Mouse (Mus musculus): ENCODE data around the gene Wdr45. TPM values are rescaled to one million over a fixed set of nuclear protein-coding genes. Genes with fewer than 3 reads are reported as not detected.
"Not testable (repeated sequence)": the region's sequence is repeated elsewhere in the genome, so short reads cannot be mapped to it uniquely, and the experiment has no call there.

Gene Wdr45
- polyA plus RNA-seq, 1 experiment from 2014 or later: 15.2 TPM

- DNase-seq (ENCODE audit: low spot score) (no peak), ATAC-seq (replicated peaks; ENCODE audit: low FRiP score) (no peak; the same call in none of the 2 replicates)
- H3K4me3 ChIP-seq (ENCODE audit: low read depth, low read length): peak overlapping the region; percentile 71; the same call in 1 of the 2 replicates
- H3K36me3 ChIP-seq (ENCODE audit: control insufficient read depth, insufficient read depth, low read length): no peaks in the 10 kb centered on the region
- H3K9ac ChIP-seq (ENCODE audit: low read depth, low read length): no peak overlapping the region
- no peaks in the 10 kb centered on the region for H3K9me3 ChIP-seq (ENCODE audit: control insufficient read depth, low read length)
- 41% methylated on average over 6 of the region's 6 CpGs for WGBS
- H3K4me1 ChIP-seq (replicated peaks; ENCODE audit: control insufficient read depth, insufficient read depth, low read length): no peaks in the 10 kb centered on the region
- H3K4me2 ChIP-seq: peak overlapping the region; percentile 48; the same call in 1 of the 2 replicates
- no peaks in the 10 kb centered on the region for H3K27me3 ChIP-seq (replicated peaks; ENCODE audit: control insufficient read depth, insufficient read depth, low read length)
- H3K27ac ChIP-seq (ENCODE audit: low read depth, low read length): no peak overlapping the region
These were observed 17.6 kb upstream of the Wdr45 start for GRCm38 (mm10) chrX:7696520-7696919.

- Histone ChIP-seq H3K9ac (ENCODE audit: low read depth, low read length) (peak within 1 kb of the TSS; percentile 70), H3K36me3 (ENCODE audit: control insufficient read depth, insufficient read depth, low read length) (no peaks in the 10 kb centered on the region), H3K4me1 (replicated peaks; ENCODE audit: control insufficient read depth, insufficient read depth, low read length) (no peaks in the 10 kb centered on the region), H3K27ac (ENCODE audit: low read depth, low read length) (peak within 1 kb of the TSS; percentile 48), H3K9me3 (ENCODE audit: control insufficient read depth, low read length) (no peaks in the 10 kb centered on the region), H3K4me3 (ENCODE audit: low read depth, low read length) (peak within 1 kb of the TSS; percentile 71), H3K4me2 (peak within 1 kb of the TSS; percentile 72), H3K27me3 (replicated peaks; ENCODE audit: control insufficient read depth, insufficient read depth, low read length) (no peaks in the 10 kb centered on the region)
- peak; percentile 63 for DNase-seq (ENCODE audit: low spot score)
- 4% methylated on average over 33 of the region's 33 CpGs for WGBS
- ATAC-seq (replicated peaks; ENCODE audit: low FRiP score): peak; percentile 94
These were observed 17.2 kb upstream of the Wdr45 start, which contains the start of gene Gpkow for GRCm38 (mm10) chrX:7696954-7697381. TSS of gene Gpkow (plus strand) at chrX:7697131.

- Histone ChIP-seq H3K4me2 (peak overlapping the region; percentile 60), H3K4me3 (ENCODE audit: low read depth, low read length) (peak overlapping the region; percentile 44)
- not testable (repeated sequence) for H3K27me3 ChIP-seq (replicated peaks; ENCODE audit: control insufficient read depth, insufficient read depth, low read length); H3K4me1 ChIP-seq (replicated peaks; ENCODE audit: control insufficient read depth, insufficient read depth, low read length); H3K9me3 ChIP-seq (ENCODE audit: control insufficient read depth, low read length); H3K9ac ChIP-seq (ENCODE audit: low read depth, low read length); H3K36me3 ChIP-seq (ENCODE audit: control insufficient read depth, insufficient read depth, low read length); DNase-seq (ENCODE audit: low spot score); H3K27ac ChIP-seq (ENCODE audit: low read depth, low read length)
- ATAC-seq (replicated peaks; ENCODE audit: low FRiP score): peak; percentile 39; the same call in 1 of the 2 replicates
- 19% methylated on average over 5 of the region's 12 CpGs for WGBS
These were observed 384 bp upstream of the Wdr45 start for GRCm38 (mm10) chrX:7713764-7714134.

- WGBS: 8% methylated on average over 1 of the region's 1 CpGs
These were observed 1.9 kb downstream of the Wdr45 start for GRCm38 (mm10) chrX:7716058-7716457.

GRCm38 (mm10) chrX:7721514-7722281 lies 7.6 kb downstream of the Wdr45 start, which contains the start of gene Gm45208:
TSS of gene Gm45208 (plus strand) at chrX:7722245.
- DNase-seq (ENCODE audit: low spot score) (peak; percentile 78), ATAC-seq (replicated peaks; ENCODE audit: low FRiP score) (peak; percentile 89)
- H3K4me1 ChIP-seq (replicated peaks; ENCODE audit: control insufficient read depth, insufficient read depth, low read length): peaks cover 3% of the 10 kb centered on the region; the same call in 1 of the 2 replicates
- no peaks in the 10 kb centered on the region; the same call in 1 of the 2 replicates for H3K36me3 ChIP-seq (ENCODE audit: control insufficient read depth, insufficient read depth, low read length)
- no peaks in the 10 kb centered on the region for H3K9me3 ChIP-seq (ENCODE audit: control insufficient read depth, low read length)
- peak within 1 kb of the TSS; percentile 72 for H3K4me3 ChIP-seq (ENCODE audit: low read depth, low read length)
- WGBS: 23% methylated on average over 22 of the region's 22 CpGs
- peak within 1 kb of the TSS; percentile 67 for H3K9ac ChIP-seq (ENCODE audit: low read depth, low read length)
- H3K27ac ChIP-seq (ENCODE audit: low read depth, low read length): peak within 1 kb of the TSS; percentile 73
- peak within 1 kb of the TSS; percentile 75 for H3K4me2 ChIP-seq
- no peaks in the 10 kb centered on the region for H3K27me3 ChIP-seq (replicated peaks; ENCODE audit: control insufficient read depth, insufficient read depth, low read length)

More at GRCm38 (mm10) chrX:7716058-7716457, 1.9 kb downstream of the Wdr45 start:
- not testable (repeated sequence) for DNase-seq (ENCODE audit: low spot score); ATAC-seq (replicated peaks; ENCODE audit: low FRiP score); H3K4me1 ChIP-seq (replicated peaks; ENCODE audit: control insufficient read depth, insufficient read depth, low read length); H3K4me2 ChIP-seq; H3K9me3 ChIP-seq (ENCODE audit: control insufficient read depth, low read length); H3K4me3 ChIP-seq (ENCODE audit: low read depth, low read length); H3K9ac ChIP-seq (ENCODE audit: low read depth, low read length); H3K27me3 ChIP-seq (replicated peaks; ENCODE audit: control insufficient read depth, insufficient read depth, low read length); H3K36me3 ChIP-seq (ENCODE audit: control insufficient read depth, insufficient read depth, low read length); H3K27ac ChIP-seq (ENCODE audit: low read depth, low read length)

GRCm38 (mm10) chrX:7722282-7722611 lies 8.1 kb downstream of the Wdr45 start:
- peak overlapping the region; percentile 75 for H3K4me2 ChIP-seq
- H3K9ac ChIP-seq (ENCODE audit: low read depth, low read length): peak overlapping the region; percentile 67
- peaks cover 3% of the 10 kb centered on the region; the same call in 1 of the 2 replicates for H3K4me1 ChIP-seq (replicated peaks; ENCODE audit: control insufficient read depth, insufficient read depth, low read length)
- no peaks in the 10 kb centered on the region for H3K9me3 ChIP-seq (ENCODE audit: control insufficient read depth, low read length)
- H3K4me3 ChIP-seq (ENCODE audit: low read depth, low read length): peak overlapping the region; percentile 72
- WGBS: 15% methylated on average over 11 of the region's 11 CpGs
- no peaks in the 10 kb centered on the region; the same call in 1 of the 2 replicates for H3K36me3 ChIP-seq (ENCODE audit: control insufficient read depth, insufficient read depth, low read length)
- no peaks in the 10 kb centered on the region for H3K27me3 ChIP-seq (replicated peaks; ENCODE audit: control insufficient read depth, insufficient read depth, low read length)
- H3K27ac ChIP-seq (ENCODE audit: low read depth, low read length): peak overlapping the region; percentile 73; the same call in 1 of the 2 replicates
- no peak for DNase-seq (ENCODE audit: low spot score)
- no peak for ATAC-seq (replicated peaks; ENCODE audit: low FRiP score)

- 14% methylated on average over 4 of the region's 4 CpGs for WGBS
- no peaks in the 10 kb centered on the region; the same call in 1 of the 2 replicates for H3K36me3 ChIP-seq (ENCODE audit: control insufficient read depth, insufficient read depth, low read length)
- DNase-seq (ENCODE audit: low spot score): no peak
These were observed 8.6 kb downstream of the Wdr45 start for GRCm38 (mm10) chrX:7722691-7723090.

GRCm38 (mm10) chrX:7724135-7724534 lies 10.0 kb downstream of the Wdr45 start:
- H3K9me3 ChIP-seq (ENCODE audit: control insufficient read depth, low read length): no peaks in the 10 kb centered on the region
- H3K9ac ChIP-seq (ENCODE audit: low read depth, low read length): no peak overlapping the region
- H3K27me3 ChIP-seq (replicated peaks; ENCODE audit: control insufficient read depth, insufficient read depth, low read length): no peaks in the 10 kb centered on the region
- no peaks in the 10 kb centered on the region; the same call in 1 of the 2 replicates for H3K36me3 ChIP-seq (ENCODE audit: control insufficient read depth, insufficient read depth, low read length)
- WGBS: 74% methylated on average over 7 of the region's 7 CpGs
- no peak overlapping the region for H3K4me2 ChIP-seq
- no peak for DNase-seq (ENCODE audit: low spot score)
- no peak for ATAC-seq (replicated peaks; ENCODE audit: low FRiP score)
- H3K4me3 ChIP-seq (ENCODE audit: low read depth, low read length): no peak overlapping the region
- H3K27ac ChIP-seq (ENCODE audit: low read depth, low read length): no peak overlapping the region
- H3K4me1 ChIP-seq (replicated peaks; ENCODE audit: control insufficient read depth, insufficient read depth, low read length): peaks cover 3% of the 10 kb centered on the region; the same call in 1 of the 2 replicates

More at GRCm38 (mm10) chrX:7722691-7723090, 8.6 kb downstream of the Wdr45 start:
- peaks cover 3% of the 10 kb centered on the region; the same call in 1 of the 2 replicates for H3K4me1 ChIP-seq (replicated peaks; ENCODE audit: control insufficient read depth, insufficient read depth, low read length)
- peak overlapping the region; percentile 75 for H3K4me2 ChIP-seq
- peak overlapping the region; percentile 67 for H3K9ac ChIP-seq (ENCODE audit: low read depth, low read length)
- H3K4me3 ChIP-seq (ENCODE audit: low read depth, low read length): peak overlapping the region; percentile 72
- H3K27ac ChIP-seq (ENCODE audit: low read depth, low read length): no peak overlapping the region
- ATAC-seq (replicated peaks; ENCODE audit: low FRiP score): no peak
- H3K27me3 ChIP-seq (replicated peaks; ENCODE audit: control insufficient read depth, insufficient read depth, low read length): no peaks in the 10 kb centered on the region
- H3K9me3 ChIP-seq (ENCODE audit: control insufficient read depth, low read length): no peaks in the 10 kb centered on the region
